Mouse (Mus musculus): Measurements from ENCODE around the gene Dpm1. TPM values are rescaled to one million over a fixed set of nuclear protein-coding genes. Genes with fewer than 3 reads are reported as not detected.

Dpm1 gene
- polyA plus RNA-seq (2015; fragmentation: Nextera tagmentation; extraction: Ambion mirVana) = 59.2 and 64.1 TPM in 2 replicates

- peak within 1 kb of the TSS; percentile 99 for H3K4me2 ChIP-seq
- no peaks in the 10 kb centered on the region for H3K9me3 ChIP-seq (replicated peaks)
- under 1% methylated on average over 73 of the region's 73 CpGs for WGBS (ENCODE audit: insufficient replicate concordance)
- peak within 1 kb of the TSS; percentile 100 for H3K4me3 ChIP-seq (replicated peaks)
- peaks cover 39% of the 10 kb centered on the region for H3K36me3 ChIP-seq (replicated peaks)
- H3K27me3 ChIP-seq = no peaks in the 10 kb centered on the region
- H3K9ac ChIP-seq = peak within 1 kb of the TSS; percentile 95
- H3K4me1 ChIP-seq (replicated peaks) = peaks cover 42% of the 10 kb centered on the region
- peak; percentile 82 for ATAC-seq (ENCODE audit: insufficient read depth)
- peak within 1 kb of the TSS; percentile 87 for H3K27ac ChIP-seq (replicated peaks)
Measured at GRCm38 (mm10) chr2:168230026-168230728, at the start of gene Dpm1, which contains the start of the genes Gm20716 and Mocs3. Gene Dpm1 (minus strand): TSS chr2:168230591. Gene Gm20716 (minus strand): TSS chr2:168230364. Gene Mocs3 (plus strand): TSS chr2:168230622.

GRCm38 (mm10) chr2:168274374-168274935 lies 44.1 kb upstream of the Dpm1 start:
- 3% methylated on average over 11 of the region's 11 CpGs for WGBS (ENCODE audit: insufficient replicate concordance)
- no peaks in the 10 kb centered on the region for H3K36me3 ChIP-seq (replicated peaks)
- no peak overlapping the region for H3K4me3 ChIP-seq (replicated peaks)
- H3K4me1 ChIP-seq (replicated peaks) = no peaks in the 10 kb centered on the region
- H3K9ac ChIP-seq = no peak overlapping the region
- peaks cover 68% of the 10 kb centered on the region for H3K27me3 ChIP-seq
- no peak overlapping the region for H3K27ac ChIP-seq (replicated peaks)
- H3K4me2 ChIP-seq = no peak overlapping the region
- no peaks in the 10 kb centered on the region for H3K9me3 ChIP-seq (replicated peaks)
- no peak for ATAC-seq (ENCODE audit: insufficient read depth)

- no peaks in the 10 kb centered on the region for H3K36me3 ChIP-seq (replicated peaks)
- no peak for ATAC-seq (ENCODE audit: insufficient read depth)
- no peaks in the 10 kb centered on the region for H3K9me3 ChIP-seq (replicated peaks)
- peak overlapping the region; percentile 16 for H3K4me2 ChIP-seq
- H3K4me1 ChIP-seq (replicated peaks) = no peaks in the 10 kb centered on the region
- 8% methylated on average over 9 of the region's 9 CpGs for WGBS (ENCODE audit: insufficient replicate concordance)
- H3K4me3 ChIP-seq (replicated peaks) = no peak overlapping the region
- H3K9ac ChIP-seq = no peak overlapping the region
- H3K27ac ChIP-seq (replicated peaks) = no peak overlapping the region
- peaks cover 59% of the 10 kb centered on the region for H3K27me3 ChIP-seq
Measured at GRCm38 (mm10) chr2:168273387-168273786, 43.0 kb upstream of the Dpm1 start.

GRCm38 (mm10) chr2:168268033-168268432 lies 37.6 kb upstream of the Dpm1 start:
- 24% methylated on average over 7 of the region's 7 CpGs for WGBS (ENCODE audit: insufficient replicate concordance)
- no peaks in the 10 kb centered on the region for H3K4me1 ChIP-seq (replicated peaks)
- no peak for ATAC-seq (ENCODE audit: insufficient read depth)

GRCm38 (mm10) chr2:168260900-168261299 lies 30.5 kb upstream of the Dpm1 start:
- WGBS (ENCODE audit: insufficient replicate concordance) = 58% methylated on average over 10 of the region's 10 CpGs
- peaks cover 31% of the 10 kb centered on the region for H3K27me3 ChIP-seq
- H3K4me2 ChIP-seq = no peak overlapping the region

More at GRCm38 (mm10) chr2:168268033-168268432, 37.6 kb upstream of the Dpm1 start:
- H3K4me3 ChIP-seq (replicated peaks) = no peak overlapping the region
- H3K4me2 ChIP-seq = no peak overlapping the region
- no peak overlapping the region for H3K27ac ChIP-seq (replicated peaks)
- peaks cover 12% of the 10 kb centered on the region for H3K27me3 ChIP-seq
- H3K36me3 ChIP-seq (replicated peaks) = no peaks in the 10 kb centered on the region
- H3K9ac ChIP-seq = no peak overlapping the region
- H3K9me3 ChIP-seq (replicated peaks) = no peaks in the 10 kb centered on the region

GRCm38 (mm10) chr2:168260124-168260523 lies 29.7 kb upstream of the Dpm1 start:
- no peak overlapping the region for H3K4me2 ChIP-seq
- H3K9me3 ChIP-seq (replicated peaks) = no peaks in the 10 kb centered on the region
- H3K27ac ChIP-seq (replicated peaks) = no peak overlapping the region
- no peak overlapping the region for H3K9ac ChIP-seq
- no peaks in the 10 kb centered on the region for H3K36me3 ChIP-seq (replicated peaks)
- H3K27me3 ChIP-seq = peaks cover 31% of the 10 kb centered on the region
- 31% methylated on average over 3 of the region's 3 CpGs for WGBS (ENCODE audit: insufficient replicate concordance)
- H3K4me1 ChIP-seq (replicated peaks) = no peaks in the 10 kb centered on the region
- H3K4me3 ChIP-seq (replicated peaks) = no peak overlapping the region
- ATAC-seq (ENCODE audit: insufficient read depth) = no peak

More at GRCm38 (mm10) chr2:168260900-168261299, 30.5 kb upstream of the Dpm1 start:
- Histone ChIP-seq H3K36me3 (replicated peaks) (no peaks in the 10 kb centered on the region), H3K4me1 (replicated peaks) (no peaks in the 10 kb centered on the region), H3K4me3 (replicated peaks) (no peak overlapping the region), H3K9ac (no peak overlapping the region), H3K9me3 (replicated peaks) (no peaks in the 10 kb centered on the region), H3K27ac (replicated peaks) (no peak overlapping the region)
- ATAC-seq (ENCODE audit: insufficient read depth) = no peak

GRCm38 (mm10) chr2:168259046-168259445 lies 28.7 kb upstream of the Dpm1 start:
- H3K9ac ChIP-seq = no peak overlapping the region
- no peak overlapping the region for H3K4me2 ChIP-seq
- H3K27ac ChIP-seq (replicated peaks) = no peak overlapping the region
- H3K36me3 ChIP-seq (replicated peaks) = no peaks in the 10 kb centered on the region
- H3K27me3 ChIP-seq = peaks cover 31% of the 10 kb centered on the region
- H3K9me3 ChIP-seq (replicated peaks) = no peaks in the 10 kb centered on the region
- no peaks in the 10 kb centered on the region for H3K4me1 ChIP-seq (replicated peaks)
- WGBS (ENCODE audit: insufficient replicate concordance) = 67% methylated on average over 8 of the region's 8 CpGs
- H3K4me3 ChIP-seq (replicated peaks) = no peak overlapping the region
- ATAC-seq (ENCODE audit: insufficient read depth) = no peak

GRCm38 (mm10) chr2:168257188-168257587 lies 26.8 kb upstream of the Dpm1 start:
- no peaks in the 10 kb centered on the region for H3K4me1 ChIP-seq (replicated peaks)
- ATAC-seq (ENCODE audit: insufficient read depth) = no peak
- no peaks in the 10 kb centered on the region for H3K9me3 ChIP-seq (replicated peaks)
- H3K27ac ChIP-seq (replicated peaks) = no peak overlapping the region
- peaks cover 30% of the 10 kb centered on the region for H3K27me3 ChIP-seq
- H3K9ac ChIP-seq = no peak overlapping the region
- H3K4me2 ChIP-seq = no peak overlapping the region
- 42% methylated on average over 4 of the region's 4 CpGs for WGBS (ENCODE audit: insufficient replicate concordance)
- no peak overlapping the region for H3K4me3 ChIP-seq (replicated peaks)
- no peaks in the 10 kb centered on the region for H3K36me3 ChIP-seq (replicated peaks)

GRCm38 (mm10) chr2:168256506-168256905 lies 26.1 kb upstream of the Dpm1 start:
- no peaks in the 10 kb centered on the region for H3K9me3 ChIP-seq (replicated peaks)
- H3K4me2 ChIP-seq = no peak overlapping the region
- no peaks in the 10 kb centered on the region for H3K36me3 ChIP-seq (replicated peaks)
- peaks cover 30% of the 10 kb centered on the region for H3K27me3 ChIP-seq
- H3K27ac ChIP-seq (replicated peaks) = no peak overlapping the region
- no peak overlapping the region for H3K4me3 ChIP-seq (replicated peaks)
- no peak overlapping the region for H3K9ac ChIP-seq
- 58% methylated on average over 3 of the region's 3 CpGs for WGBS (ENCODE audit: insufficient replicate concordance)
- no peak for ATAC-seq (ENCODE audit: insufficient read depth)
- H3K4me1 ChIP-seq (replicated peaks) = no peaks in the 10 kb centered on the region

- H3K36me3 ChIP-seq (replicated peaks) = no peaks in the 10 kb centered on the region
- peaks cover 23% of the 10 kb centered on the region for H3K27me3 ChIP-seq
- 24% methylated on average over 7 of the region's 7 CpGs for WGBS (ENCODE audit: insufficient replicate concordance)
- H3K9me3 ChIP-seq (replicated peaks) = no peaks in the 10 kb centered on the region
- no peak overlapping the region for H3K4me3 ChIP-seq (replicated peaks)
- no peak overlapping the region for H3K9ac ChIP-seq
- H3K4me2 ChIP-seq = no peak overlapping the region
- no peak for ATAC-seq (ENCODE audit: insufficient read depth)
- no peak overlapping the region for H3K27ac ChIP-seq (replicated peaks)
- H3K4me1 ChIP-seq (replicated peaks) = no peaks in the 10 kb centered on the region
Measured at GRCm38 (mm10) chr2:168253822-168254221, 23.4 kb upstream of the Dpm1 start.

GRCm38 (mm10) chr2:168252639-168253292 lies 22.4 kb upstream of the Dpm1 start:
- Histone ChIP-seq H3K9ac (no peak overlapping the region), H3K36me3 (replicated peaks) (no peaks in the 10 kb centered on the region), H3K4me1 (replicated peaks) (no peaks in the 10 kb centered on the region), H3K4me2 (no peak overlapping the region), H3K27me3 (peaks cover 23% of the 10 kb centered on the region), H3K9me3 (replicated peaks) (no peaks in the 10 kb centered on the region), H3K27ac (replicated peaks) (no peak overlapping the region), H3K4me3 (replicated peaks) (no peak overlapping the region)
- ATAC-seq (ENCODE audit: insufficient read depth) = no peak
- WGBS (ENCODE audit: insufficient replicate concordance) = 17% methylated on average over 16 of the region's 16 CpGs

Data from liver, embryonic 15.5 days (tissue).